Mouse (Mus musculus): ENCODE measurements around the gene AU022252. TPM values are rescaled to one million over a fixed set of nuclear protein-coding genes. Genes with fewer than 3 reads are reported as not detected.
A peak's percentile ranks its signal among the peaks of the same experiment; 100 is the strongest.

The AU022252 gene
- polyA plus RNA-seq, 1 experiment from 2014 or later = 28.7 TPM

GRCm38 (mm10) chr4:119239181-119239682 lies 6.7 kb upstream of the AU022252 start:
- no peaks in the 10 kb centered on the region for H3K27me3 ChIP-seq
- peak overlapping the region; percentile 65 for H3K27ac ChIP-seq (replicated peaks)
- H3K9ac ChIP-seq = peak overlapping the region; percentile 37; the same call in 1 of the 2 replicates
- 0 out of 2 replicates have a peak overlapping the region, but pooled peaks have one; percentile 12 for H3K4me3 ChIP-seq
- 34% methylated on average over 12 of the region's 12 CpGs for WGBS
- peaks cover 51% of the 10 kb centered on the region for H3K36me3 ChIP-seq
- H3K4me2 ChIP-seq = peak overlapping the region; percentile 30
- H3K4me1 ChIP-seq (replicated peaks) = peaks cover 19% of the 10 kb centered on the region
- no peaks in the 10 kb centered on the region for H3K9me3 ChIP-seq
- peak; percentile 49; the same call in 1 of the 2 replicates for ATAC-seq (ENCODE audit: low FRiP score, low read depth)

GRCm38 (mm10) chr4:119238661-119239060 lies 6.1 kb upstream of the AU022252 start:
- H3K36me3 ChIP-seq = peaks cover 48% of the 10 kb centered on the region
- peaks cover 24% of the 10 kb centered on the region for H3K4me1 ChIP-seq (replicated peaks)
- WGBS = 79% methylated on average over 3 of the region's 3 CpGs
- H3K27ac ChIP-seq (replicated peaks) = no peak overlapping the region
- H3K4me2 ChIP-seq = no peak overlapping the region
- no peak overlapping the region for H3K4me3 ChIP-seq
- H3K27me3 ChIP-seq = no peaks in the 10 kb centered on the region
- no peak for ATAC-seq (ENCODE audit: low FRiP score, low read depth)
- H3K9me3 ChIP-seq = no peaks in the 10 kb centered on the region
- H3K9ac ChIP-seq = no peak overlapping the region

- no peak overlapping the region for H3K27ac ChIP-seq (replicated peaks)
These were observed 1.8 kb upstream of the AU022252 start for GRCm38 (mm10) chr4:119234348-119234747.

GRCm38 (mm10) chr4:119233256-119233901 lies 867 bp upstream of the AU022252 start:
- H3K4me1 ChIP-seq (replicated peaks) = peaks cover 27% of the 10 kb centered on the region
- peak; percentile 27; the same call in 1 of the 2 replicates for ATAC-seq (ENCODE audit: low FRiP score, low read depth)
- H3K27ac ChIP-seq (replicated peaks) = peak overlapping the region; percentile 78
- H3K27me3 ChIP-seq = no peaks in the 10 kb centered on the region
- H3K9me3 ChIP-seq = no peaks in the 10 kb centered on the region
- H3K4me3 ChIP-seq = peak overlapping the region; percentile 95
- peaks cover 24% of the 10 kb centered on the region for H3K36me3 ChIP-seq
- WGBS = under 1% methylated on average over 36 of the region's 36 CpGs
- peak overlapping the region; percentile 86 for H3K4me2 ChIP-seq
- peak overlapping the region; percentile 71 for H3K9ac ChIP-seq

More at GRCm38 (mm10) chr4:119234348-119234747, 1.8 kb upstream of the AU022252 start:
- H3K27me3 ChIP-seq = no peaks in the 10 kb centered on the region
- peak overlapping the region; percentile 95 for H3K4me3 ChIP-seq
- no peak overlapping the region for H3K9ac ChIP-seq
- ATAC-seq (ENCODE audit: low FRiP score, low read depth) = no peak
- H3K4me1 ChIP-seq (replicated peaks) = peaks cover 33% of the 10 kb centered on the region
- H3K36me3 ChIP-seq = peaks cover 21% of the 10 kb centered on the region
- 86% methylated on average over 3 of the region's 3 CpGs for WGBS
- H3K9me3 ChIP-seq = no peaks in the 10 kb centered on the region
- H3K4me2 ChIP-seq = peak overlapping the region; percentile 86

- H3K4me2 ChIP-seq = no peak overlapping the region
- ATAC-seq (ENCODE audit: low FRiP score, low read depth) = no peak
- no peaks in the 10 kb centered on the region for H3K9me3 ChIP-seq
- H3K4me3 ChIP-seq = no peak overlapping the region
- H3K4me1 ChIP-seq (replicated peaks) = peaks cover 5% of the 10 kb centered on the region
- 94% methylated on average over 11 of the region's 11 CpGs for WGBS
- H3K9ac ChIP-seq = no peak overlapping the region
- H3K36me3 ChIP-seq = peaks cover 42% of the 10 kb centered on the region
- no peaks in the 10 kb centered on the region for H3K27me3 ChIP-seq
- H3K27ac ChIP-seq (replicated peaks) = no peak overlapping the region
These were observed 5.8 kb downstream of the AU022252 start for GRCm38 (mm10) chr4:119226751-119227150.

GRCm38 (mm10) chr4:119225719-119226118 lies 6.8 kb downstream of the AU022252 start:
- Histone ChIP-seq H3K4me1 (replicated peaks) (no peaks in the 10 kb centered on the region), H3K4me3 (no peak overlapping the region), H3K27me3 (no peaks in the 10 kb centered on the region), H3K9me3 (no peaks in the 10 kb centered on the region), H3K27ac (replicated peaks) (no peak overlapping the region), H3K9ac (no peak overlapping the region), H3K4me2 (no peak overlapping the region), H3K36me3 (peaks cover 44% of the 10 kb centered on the region)
- 90% methylated on average over 9 of the region's 9 CpGs for WGBS
- no peak for ATAC-seq (ENCODE audit: low FRiP score, low read depth)

GRCm38 (mm10) chr4:119224534-119224933 lies 8.0 kb downstream of the AU022252 start:
- H3K27me3 ChIP-seq = no peaks in the 10 kb centered on the region
- no peak overlapping the region for H3K9ac ChIP-seq
- H3K27ac ChIP-seq (replicated peaks) = no peak overlapping the region
- no peaks in the 10 kb centered on the region for H3K4me1 ChIP-seq (replicated peaks)
- H3K36me3 ChIP-seq = peaks cover 47% of the 10 kb centered on the region
- no peak overlapping the region for H3K4me3 ChIP-seq
- 91% methylated on average over 3 of the region's 3 CpGs for WGBS
- H3K9me3 ChIP-seq = no peaks in the 10 kb centered on the region
- ATAC-seq (ENCODE audit: low FRiP score, low read depth) = no peak
- H3K4me2 ChIP-seq = no peak overlapping the region

- no peak for ATAC-seq (ENCODE audit: low FRiP score, low read depth)
These were observed 8.8 kb downstream of the AU022252 start for GRCm38 (mm10) chr4:119223696-119224095.

GRCm38 (mm10) chr4:119218169-119218568 lies 14.3 kb downstream of the AU022252 start, which contains the start of gene Tmem269:
Gene Tmem269, minus strand, starts transcription at chr4:119218217.
- ATAC-seq (ENCODE audit: low FRiP score, low read depth) = no peak
- H3K27ac ChIP-seq (replicated peaks) = no peak within 1 kb of the TSS
- 14% methylated on average over 11 of the region's 11 CpGs for WGBS

More at GRCm38 (mm10) chr4:119223696-119224095, 8.8 kb downstream of the AU022252 start:
- WGBS = 87% methylated on average over 1 of the region's 1 CpGs
- no peak overlapping the region for H3K9ac ChIP-seq
- H3K4me3 ChIP-seq = no peak overlapping the region
- no peak overlapping the region for H3K4me2 ChIP-seq
- H3K9me3 ChIP-seq = no peaks in the 10 kb centered on the region
- no peaks in the 10 kb centered on the region for H3K27me3 ChIP-seq
- H3K27ac ChIP-seq (replicated peaks) = no peak overlapping the region
- no peaks in the 10 kb centered on the region for H3K4me1 ChIP-seq (replicated peaks)
- H3K36me3 ChIP-seq = peaks cover 47% of the 10 kb centered on the region

GRCm38 (mm10) chr4:119216667-119217066 lies 15.8 kb downstream of the AU022252 start:
- Histone ChIP-seq H3K9ac (no peak overlapping the region), H3K4me3 (no peak overlapping the region), H3K4me2 (no peak overlapping the region), H3K9me3 (no peaks in the 10 kb centered on the region), H3K36me3 (0 out of 2 replicates have a peak, but pooled peaks cover 5% of the 10 kb centered on the region), H3K4me1 (replicated peaks) (no peaks in the 10 kb centered on the region), H3K27me3 (no peaks in the 10 kb centered on the region), H3K27ac (replicated peaks) (no peak overlapping the region)
- 67% methylated on average over 8 of the region's 8 CpGs for WGBS
- peak; percentile 31; the same call in 1 of the 2 replicates for ATAC-seq (ENCODE audit: low FRiP score, low read depth)

More at GRCm38 (mm10) chr4:119218169-119218568, 14.3 kb downstream of the AU022252 start, which contains the start of gene Tmem269:
- Histone ChIP-seq H3K36me3 (0 out of 2 replicates have a peak, but pooled peaks cover 5% of the 10 kb centered on the region), H3K4me1 (replicated peaks) (no peaks in the 10 kb centered on the region), H3K4me2 (no peak within 1 kb of the TSS), H3K4me3 (no peak within 1 kb of the TSS), H3K9ac (no peak within 1 kb of the TSS), H3K9me3 (no peaks in the 10 kb centered on the region), H3K27me3 (no peaks in the 10 kb centered on the region)

GRCm38 (mm10) chr4:119204672-119205071 lies 27.8 kb downstream of the AU022252 start:
- Histone ChIP-seq H3K9me3 (no peaks in the 10 kb centered on the region), H3K27me3 (no peaks in the 10 kb centered on the region), H3K4me1 (replicated peaks) (no peaks in the 10 kb centered on the region), H3K4me3 (no peak overlapping the region), H3K27ac (replicated peaks) (no peak overlapping the region), H3K9ac (no peak overlapping the region), H3K4me2 (no peak overlapping the region), H3K36me3 (peaks cover 12% of the 10 kb centered on the region)
- ATAC-seq (ENCODE audit: low FRiP score, low read depth) = peak; percentile 75
- 14% methylated on average over 8 of the region's 8 CpGs for WGBS

GRCm38 (mm10) chr4:119198105-119198504 lies 34.4 kb downstream of the AU022252 start:
- no peak overlapping the region for H3K27ac ChIP-seq (replicated peaks)
- H3K4me3 ChIP-seq = no peak overlapping the region
- H3K4me2 ChIP-seq = peak overlapping the region; percentile 80; the same call in 1 of the 2 replicates
- H3K9ac ChIP-seq = no peak overlapping the region
- ATAC-seq (ENCODE audit: low FRiP score, low read depth) = no peak
- peaks cover 12% of the 10 kb centered on the region for H3K36me3 ChIP-seq
- WGBS = 83% methylated on average over 6 of the region's 6 CpGs
- H3K4me1 ChIP-seq (replicated peaks) = peaks cover 27% of the 10 kb centered on the region
- no peaks in the 10 kb centered on the region for H3K27me3 ChIP-seq
- no peaks in the 10 kb centered on the region for H3K9me3 ChIP-seq

Data from hindbrain, embryonic 15.5 days (tissue).